Mouse (Mus musculus) liver, embryonic 14.5 days (tissue): ENCODE measurements around the gene Nop14.

Experiments used
- CTCF ChIP-seq: IDR thresholded peaks from 2 replicates; pipeline ENCODE4 v1.5.1; 2016; ENCODE audit warnings: antibody characterized with exemption, low read depth, control low read depth
- EP300 ChIP-seq: IDR thresholded peaks from 2 replicates; pipeline ENCODE4 v1.6.1; 2016; ENCODE audit warnings: antibody characterized with exemption, low read depth

DNA sequence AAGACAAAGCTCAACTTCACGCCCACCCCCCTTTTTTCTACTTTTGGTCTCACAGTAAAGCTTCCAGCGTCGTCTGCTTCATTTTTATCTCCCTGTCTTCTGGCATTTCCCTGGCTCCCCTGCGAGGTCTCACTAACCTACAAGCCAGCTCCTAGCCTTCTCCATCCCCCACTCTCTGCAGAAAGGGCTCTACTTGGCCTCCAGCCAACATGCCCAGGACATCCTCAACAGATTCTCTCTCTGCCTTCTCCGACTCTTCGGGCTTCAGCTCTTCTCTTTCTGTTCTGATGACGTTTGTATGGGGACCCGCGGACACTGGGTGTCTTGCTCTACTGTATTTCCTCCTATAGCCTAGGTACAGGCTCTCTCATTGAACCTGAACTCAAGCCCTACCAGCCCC, 5.1 kb downstream of the Nop14 start:
- TF ChIP-seq CTCF (no peak), EP300 (no peak)
